Mouse (Mus musculus) liver, postnatal 0 days (tissue): ENCODE data around the gene Zfp454.

Experiments
- CTCF ChIP-seq: sonication (generic); IDR thresholded peaks from 2 replicates; pipeline ENCODE4 v1.5.1; 2016; ENCODE audit warnings: antibody characterized with exemption, low read depth
- EP300 ChIP-seq: IDR thresholded peaks from 2 replicates; pipeline ENCODE4 v1.6.1; 2016; ENCODE audit warnings: antibody characterized with exemption, low read depth, mild to moderate bottlenecking

DNA sequence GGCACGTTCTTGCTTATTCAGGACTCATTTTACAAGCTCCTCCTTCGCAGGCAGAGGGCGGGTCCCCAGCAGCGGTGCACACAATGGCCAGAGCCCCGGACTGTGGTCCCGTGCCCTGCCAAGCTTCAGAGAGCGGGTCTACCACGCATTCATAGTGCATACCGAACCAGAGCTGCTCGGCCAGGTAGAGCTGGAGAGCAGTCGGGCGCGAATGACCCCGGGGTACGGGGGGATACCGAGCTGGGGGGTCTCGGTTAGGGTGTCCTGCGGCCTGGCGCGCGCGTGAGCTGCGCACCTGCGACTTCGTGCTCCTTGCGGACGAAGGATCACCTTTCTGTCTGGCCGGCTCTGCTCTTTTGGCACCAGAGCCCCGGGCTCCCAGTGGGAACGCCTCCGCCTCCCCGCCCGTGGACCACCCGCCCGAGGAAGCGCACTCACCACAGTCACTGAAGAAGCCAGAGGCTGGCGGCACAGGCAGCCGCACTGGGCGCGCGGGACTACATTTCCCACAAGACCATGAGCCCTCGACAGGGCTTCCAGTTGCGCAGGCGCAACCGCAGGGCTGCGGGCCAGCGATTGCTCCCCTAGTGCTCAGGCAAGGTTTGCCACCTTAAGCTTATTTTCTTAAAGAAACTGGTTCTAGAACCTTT, 28.3 kb upstream of the Zfp454 start, which contains the start of gene Zfp2:
- TF ChIP-seq EP300 (no peak), CTCF (peak; percentile 61)
